Mouse (Mus musculus) frontal cortex, postnatal 14 days (tissue): ENCODE data around the gene Tnnt3.

Experiments
- DNase-seq, 2 experiments: peaks; one replicate each; pipeline ENCODE4 v3.0.0; 2022; ENCODE audit warnings: low spot score in 2 of 2

Gene Tnnt3

DNA sequence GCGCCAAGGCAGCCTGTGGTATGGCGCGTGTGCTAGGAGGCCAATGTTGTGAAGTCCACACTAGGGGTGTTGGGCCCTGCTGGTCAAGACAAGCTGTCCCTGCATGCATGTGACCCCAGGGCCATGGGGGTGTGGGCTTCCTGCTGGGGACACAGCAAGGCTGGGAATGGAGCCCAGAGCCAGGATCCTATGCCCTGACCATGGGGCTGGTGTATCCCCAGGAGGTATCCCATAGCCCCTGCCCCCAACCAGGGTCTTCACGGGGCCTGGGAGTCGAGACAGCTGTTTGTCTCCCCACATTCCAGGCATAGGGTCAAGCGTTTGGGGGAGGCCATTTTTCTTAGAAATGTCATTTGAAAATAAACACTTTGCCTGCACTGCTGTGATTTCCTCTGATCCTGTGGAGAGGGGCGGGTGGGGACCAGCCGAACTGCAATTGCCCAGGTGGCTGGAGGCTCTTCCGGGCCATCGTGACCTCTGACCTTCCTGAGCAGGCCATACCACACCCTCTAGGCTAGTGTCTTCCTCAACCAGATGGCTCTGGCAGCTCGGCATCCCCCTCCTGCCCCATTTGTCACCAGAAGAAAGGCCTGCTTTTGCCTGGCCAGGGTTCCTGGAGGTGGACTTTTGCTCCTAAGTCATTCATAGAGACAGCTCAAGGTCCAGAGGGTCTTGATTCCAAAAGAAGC, 66.5 kb downstream of the Tnnt3 start:
- DNase-seq, result no peak
